Mouse (Mus musculus): ENCODE measurements at regions not wholly inside any gene's neighbourhood (a gene's known extent, or its start where the extent isn't known, plus 50 kb on each side); places are given as distances from the start of the nearest gene placed in this dataset.

- TF ChIP-seq POLR2A (IDR thresholded peaks at IDR 0.05; ENCODE audit: borderline replicate concordance, extremely low read depth, low read depth, low read length), result no peak
- no peak for TF ChIP-seq CTCF (IDR thresholded peaks at IDR 0.05; ENCODE audit: insufficient read depth, low read length)
These were observed 189.5 kb downstream of the Ajap1 start for GRCm38 (mm10) chr4:153293137-153293536.
